Mouse (Mus musculus): ENCODE data around the gene Smok2b. TPM values are rescaled to one million over a fixed set of nuclear protein-coding genes. Genes with fewer than 3 reads are reported as not detected.
"Not testable (repeated sequence)": the region's sequence is repeated elsewhere in the genome, so short reads cannot be mapped to it uniquely, and the experiment has no call there.

The Smok2b gene
- polyA plus RNA-seq, 1 experiment from 2014 or later: not detected

DNA sequence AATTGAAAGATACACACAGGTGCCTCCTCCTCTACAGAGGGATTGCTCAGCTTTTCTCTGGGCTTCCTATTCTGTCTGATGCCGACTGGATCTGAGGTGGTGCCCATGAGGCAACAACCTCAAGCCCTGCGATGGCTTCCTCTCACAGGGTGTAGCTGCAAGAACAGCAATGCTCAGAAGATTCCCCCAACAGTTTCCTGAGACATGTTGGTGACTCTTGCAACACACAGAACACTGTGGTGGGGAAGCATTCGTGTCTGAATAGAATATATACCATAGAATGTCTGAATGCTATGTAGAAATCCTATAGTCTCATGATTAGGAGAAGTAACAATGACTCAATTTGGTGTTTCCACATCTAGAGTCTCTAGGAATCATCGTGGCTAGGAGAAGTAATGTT, 15.9 kb upstream of the Smok2b start:
- Histone ChIP-seq H3K9ac (no peak overlapping the region), H3K4me3 (ENCODE audit: low read depth, low read length) (no peak overlapping the region), H3K4me1 (ENCODE audit: insufficient read depth) (no peaks in the 10 kb centered on the region), H3K27ac (ENCODE audit: low read depth) (no peak overlapping the region), H3K9me3 (ENCODE audit: low read depth, low read length) (peaks cover 74% of the 10 kb centered on the region), H3K36me3 (ENCODE audit: insufficient read depth) (no peaks in the 10 kb centered on the region), H3K4me2 (no peak overlapping the region), H3K27me3 (ENCODE audit: insufficient read depth, low read length) (no peaks in the 10 kb centered on the region)
- no peak for ATAC-seq (ENCODE audit: insufficient read depth)
- DNase-seq: no peak
- WGBS: 54% methylated on average over 4 of the region's 4 CpGs
- no peak for TF ChIP-seq CTCF (IDR thresholded peaks at IDR 0.05; ENCODE audit: low read depth)

DNA sequence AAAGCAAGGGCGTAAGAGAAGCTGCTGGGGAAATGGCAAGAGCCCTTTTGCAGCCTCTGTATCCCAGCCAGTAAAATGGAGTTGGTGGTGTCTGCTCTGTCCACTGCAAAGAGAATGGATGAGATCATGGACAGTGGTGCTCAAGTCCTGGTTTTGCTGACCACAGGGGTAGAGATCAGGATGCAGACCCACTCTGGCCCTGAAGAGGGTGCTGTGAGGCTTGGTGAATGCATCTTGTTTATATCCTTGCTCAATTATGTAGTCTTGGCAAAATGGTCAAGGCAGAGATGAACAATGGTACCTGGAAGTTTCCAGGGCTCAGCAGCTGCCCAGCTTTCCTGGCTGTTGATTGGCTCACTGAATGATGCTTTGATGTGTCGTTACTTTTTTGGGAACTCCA, 14.5 kb upstream of the Smok2b start:
- ATAC-seq (ENCODE audit: insufficient read depth) (0 out of 2 replicates have a peak, but pooled peaks have one; percentile 13), DNase-seq (peak; percentile 15)
- Histone ChIP-seq H3K9me3 (ENCODE audit: low read depth, low read length) (peaks cover 68% of the 10 kb centered on the region), H3K4me1 (ENCODE audit: insufficient read depth) (no peaks in the 10 kb centered on the region), H3K9ac (no peak overlapping the region), H3K36me3 (ENCODE audit: insufficient read depth) (no peaks in the 10 kb centered on the region), H3K27me3 (ENCODE audit: insufficient read depth, low read length) (no peaks in the 10 kb centered on the region), H3K27ac (ENCODE audit: low read depth) (no peak overlapping the region), H3K4me3 (ENCODE audit: low read depth, low read length) (no peak overlapping the region), H3K4me2 (no peak overlapping the region)
- no peak for TF ChIP-seq CTCF (IDR thresholded peaks at IDR 0.05; ENCODE audit: low read depth)
- WGBS: 77% methylated on average over 2 of the region's 2 CpGs

DNA sequence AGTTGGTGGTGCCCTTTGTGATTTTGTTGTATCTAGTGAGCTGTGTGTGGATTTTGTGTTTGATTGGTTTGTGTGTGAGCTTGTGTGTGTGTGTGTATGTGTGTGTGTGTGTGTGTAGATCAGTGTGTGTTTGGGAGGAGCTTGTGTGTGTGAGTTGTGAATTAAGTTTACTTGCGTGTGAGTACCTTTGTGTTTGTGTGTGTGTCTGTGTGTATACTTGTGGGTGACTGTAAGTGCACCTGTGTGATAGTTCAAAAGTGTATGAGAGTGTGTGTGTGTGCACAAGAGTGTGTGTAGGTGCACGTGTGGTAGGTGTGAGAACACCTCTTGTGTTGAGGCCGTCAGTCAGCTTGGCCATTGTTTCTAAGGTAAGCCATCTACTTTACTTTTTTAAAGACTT, 9.2 kb upstream of the Smok2b start, which contains the start of gene Smok2a:
Gene Smok2a, plus strand, starts transcription at position 301 of the 400 bp plus-strand sequence.
- no peak for TF ChIP-seq CTCF (IDR thresholded peaks at IDR 0.05; ENCODE audit: low read depth)
- H3K36me3 ChIP-seq (ENCODE audit: insufficient read depth): no peaks in the 10 kb centered on the region
- H3K9me3 ChIP-seq (ENCODE audit: low read depth, low read length): peaks cover 52% of the 10 kb centered on the region
- H3K4me1 ChIP-seq (ENCODE audit: insufficient read depth): no peaks in the 10 kb centered on the region
- WGBS: 81% methylated on average over 3 of the region's 3 CpGs
- no peak within 1 kb of the TSS for H3K27ac ChIP-seq (ENCODE audit: low read depth)
- no peak within 1 kb of the TSS for H3K4me2 ChIP-seq
- H3K27me3 ChIP-seq (ENCODE audit: insufficient read depth, low read length): no peaks in the 10 kb centered on the region
- no peak for DNase-seq
- H3K4me3 ChIP-seq (ENCODE audit: low read depth, low read length): no peak within 1 kb of the TSS
- no peak for ATAC-seq (ENCODE audit: insufficient read depth)
- no peak within 1 kb of the TSS for H3K9ac ChIP-seq

DNA sequence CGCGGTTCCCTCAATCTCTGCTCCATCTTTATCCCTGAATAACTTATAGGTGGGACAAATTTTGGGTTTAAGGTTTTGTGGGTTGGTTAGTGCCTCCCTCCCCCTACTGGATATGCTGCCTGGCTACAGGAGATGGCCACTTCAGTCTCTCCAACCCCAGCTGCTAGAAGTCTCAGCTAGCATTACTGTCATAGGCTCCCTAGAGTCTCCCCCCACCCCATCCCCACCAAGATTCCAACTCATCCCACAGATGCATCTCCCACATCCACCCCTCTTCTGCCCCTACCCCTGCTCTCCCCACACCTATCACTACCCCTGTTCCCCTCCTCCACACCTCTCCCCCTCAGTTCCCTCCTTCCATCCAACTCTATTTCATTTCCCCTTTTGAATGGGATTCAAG, 8.1 kb upstream of the Smok2b start:
- ATAC-seq (ENCODE audit: insufficient read depth); H3K9ac ChIP-seq; H3K27me3 ChIP-seq (ENCODE audit: insufficient read depth, low read length); DNase-seq; H3K36me3 ChIP-seq (ENCODE audit: insufficient read depth); H3K4me3 ChIP-seq (ENCODE audit: low read depth, low read length); H3K4me1 ChIP-seq (ENCODE audit: insufficient read depth); H3K4me2 ChIP-seq; H3K27ac ChIP-seq (ENCODE audit: low read depth): not testable (repeated sequence)
- H3K9me3 ChIP-seq (ENCODE audit: low read depth, low read length): peaks cover 52% of the 10 kb centered on the region
- whole genome bisulfite sequencing: 84% methylated on average over 2 of the region's 2 CpGs

DNA sequence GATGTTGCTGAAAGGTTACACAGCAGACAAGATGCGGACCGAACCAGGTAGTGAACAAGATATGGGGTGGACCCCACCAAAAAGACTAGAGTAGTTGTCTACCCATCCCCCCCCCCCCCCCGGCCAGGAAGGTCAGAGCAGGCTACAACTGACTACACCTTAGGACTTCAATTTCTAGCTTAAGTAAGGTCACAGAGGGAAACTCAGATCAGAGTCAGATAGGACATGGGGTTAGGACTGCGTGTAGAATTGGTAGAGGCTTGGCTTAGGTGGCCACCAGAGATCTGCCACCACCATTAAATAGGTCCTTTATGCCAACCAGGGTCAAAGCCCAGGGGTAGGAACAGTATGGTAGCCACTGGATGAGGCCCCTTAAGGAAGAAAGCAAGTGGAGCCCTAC, 9.4 kb downstream of the Smok2b start:
- not testable (repeated sequence) for ATAC-seq (ENCODE audit: insufficient read depth); H3K4me3 ChIP-seq (ENCODE audit: low read depth, low read length); H3K27me3 ChIP-seq (ENCODE audit: insufficient read depth, low read length); H3K4me2 ChIP-seq; H3K9ac ChIP-seq; H3K36me3 ChIP-seq (ENCODE audit: insufficient read depth); H3K4me1 ChIP-seq (ENCODE audit: insufficient read depth); H3K27ac ChIP-seq (ENCODE audit: low read depth); DNase-seq
- WGBS: 78% methylated on average over 4 of the region's 4 CpGs
- peaks cover 23% of the 10 kb centered on the region for H3K9me3 ChIP-seq (ENCODE audit: low read depth, low read length)

DNA sequence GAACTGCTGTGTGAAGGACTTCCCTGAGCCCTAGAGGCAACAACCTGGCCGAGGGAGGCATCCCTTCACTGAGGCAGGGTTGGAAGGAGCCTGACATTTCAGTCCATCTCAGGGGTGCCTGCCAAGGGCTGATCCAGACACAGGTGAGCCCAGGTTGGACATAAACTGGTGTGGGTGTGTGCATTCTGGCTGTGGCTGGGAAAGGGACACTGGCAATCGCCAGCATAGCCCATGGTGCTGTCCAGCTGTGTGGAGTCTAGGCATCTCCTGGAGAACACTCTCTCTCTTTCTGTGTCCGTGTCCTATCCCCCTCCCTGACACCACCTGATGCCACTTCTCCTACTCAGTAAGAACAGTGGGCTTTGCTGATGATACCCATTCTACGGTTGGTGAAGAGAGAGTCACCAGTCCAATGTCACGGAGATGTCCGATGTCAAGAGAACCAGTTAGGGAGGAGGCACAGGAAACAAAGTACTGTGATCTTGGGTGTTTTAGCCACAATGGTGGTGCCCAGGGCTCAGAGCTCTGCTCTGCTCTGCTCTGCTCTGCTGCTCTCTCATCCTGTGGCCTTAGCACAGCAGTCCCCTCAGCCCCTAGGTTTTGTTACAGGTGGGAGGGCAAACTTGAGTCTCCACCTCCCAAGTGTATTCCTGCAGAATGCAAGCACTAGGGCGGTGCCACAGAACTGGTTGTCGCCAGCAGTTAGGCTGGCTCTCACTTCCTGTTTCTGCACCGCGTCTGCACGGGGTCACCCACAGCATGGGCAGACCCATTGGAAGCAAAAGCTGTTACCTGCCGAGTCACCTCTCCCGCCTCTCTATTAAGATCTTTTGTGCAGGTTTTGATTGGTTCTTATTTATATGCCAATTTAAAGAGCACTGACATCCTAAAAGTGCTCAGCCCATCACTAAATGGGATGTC, 11.0 kb downstream of the Smok2b start:
- H3K9me3 ChIP-seq (ENCODE audit: low read depth, low read length): peaks cover 10% of the 10 kb centered on the region
- H3K27me3 ChIP-seq (ENCODE audit: insufficient read depth, low read length); H3K9ac ChIP-seq; H3K4me3 ChIP-seq (ENCODE audit: low read depth, low read length); H3K27ac ChIP-seq (ENCODE audit: low read depth); ATAC-seq (ENCODE audit: insufficient read depth); H3K4me2 ChIP-seq; H3K36me3 ChIP-seq (ENCODE audit: insufficient read depth); H3K4me1 ChIP-seq (ENCODE audit: insufficient read depth); DNase-seq: not testable (repeated sequence)
- WGBS: 84% methylated on average over 7 of the region's 13 CpGs

DNA sequence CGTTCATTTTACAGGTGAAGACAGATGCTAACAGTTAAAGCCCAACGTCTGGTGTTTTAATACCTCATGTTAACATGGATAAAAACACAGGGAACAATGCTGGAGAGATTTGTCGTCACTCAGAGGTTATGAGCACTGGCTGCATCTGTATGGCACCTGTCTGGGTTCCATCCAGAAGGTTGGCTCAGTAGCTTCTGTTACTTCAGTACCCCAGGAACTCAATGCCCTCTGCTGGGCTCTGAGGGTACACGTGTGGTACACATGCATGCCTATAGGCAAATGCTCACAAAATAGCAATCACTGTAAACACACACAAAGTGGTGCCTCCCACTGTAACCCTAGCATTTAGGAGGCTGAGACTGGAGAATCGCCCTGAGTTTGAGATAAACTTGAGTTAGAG, 24.7 kb downstream of the Smok2b start:
- not testable (repeated sequence) for DNase-seq; H3K27me3 ChIP-seq (ENCODE audit: insufficient read depth, low read length); H3K9ac ChIP-seq; H3K4me2 ChIP-seq; H3K27ac ChIP-seq (ENCODE audit: low read depth); H3K9me3 ChIP-seq (ENCODE audit: low read depth, low read length); H3K4me3 ChIP-seq (ENCODE audit: low read depth, low read length); H3K4me1 ChIP-seq (ENCODE audit: insufficient read depth); H3K36me3 ChIP-seq (ENCODE audit: insufficient read depth); ATAC-seq (ENCODE audit: insufficient read depth)
- WGBS: 61% methylated on average over 1 of the region's 5 CpGs

Other genes with a start within 250 kb of the Smok2b start
- 136 TPM in 2 replicates for gene Wtap, start 236.1 kb upstream of the Smok2b start, polyA plus RNA-seq (2014; fragmentation: Nextera tagmentation; extraction: Ambion mirVana)
- gene Sod2, start 223.4 kb upstream of the Smok2b start, polyA plus RNA-seq (2014; fragmentation: Nextera tagmentation; extraction: Ambion mirVana): 100 and 106 TPM in 2 replicates
- gene Gpr31b, start 178.0 kb upstream of the Smok2b start, polyA plus RNA-seq (2014; fragmentation: Nextera tagmentation; extraction: Ambion mirVana): not detected in 2 replicates
- gene Tcp10b, start 169.2 kb upstream of the Smok2b start, polyA plus RNA-seq (2014; fragmentation: Nextera tagmentation; extraction: Ambion mirVana): not detected in 2 replicates
- not detected in 2 replicates for gene Unc93a, start 98.4 kb upstream of the Smok2b start, polyA plus RNA-seq (2014; fragmentation: Nextera tagmentation; extraction: Ambion mirVana)
- not detected in 2 replicates for gene Smok2a, start 9.1 kb upstream of the Smok2b start, polyA plus RNA-seq (2014; fragmentation: Nextera tagmentation; extraction: Ambion mirVana)
- gene Tcp10c, start 124.3 kb downstream of the Smok2b start, polyA plus RNA-seq (2014; fragmentation: Nextera tagmentation; extraction: Ambion mirVana): not detected in 2 replicates

All from lung, embryonic 14.5 days (tissue).